Mouse (Mus musculus) T-helper 17 cell (primary cell): ENCODE results near the gene Col23a1.

ENCODE experiments used
- in situ Hi-C, 2 experiments: fragments of 300-600 bp; cut with MboI, MseI; formaldehyde crosslinking; loops; 1 replicate in 1 of 2; 2 replicates in 1 of 2; pipeline ENCODE4 v1.15.1; 2025; ENCODE audit warnings: high pct_unique_total_duplicates in 2 of 2

The Col23a1 gene

GRCm38 (mm10) chr11:51582713-51583112, 293.0 kb downstream of the Col23a1 start:
- in situ Hi-C loops: no loop called here

DNA sequence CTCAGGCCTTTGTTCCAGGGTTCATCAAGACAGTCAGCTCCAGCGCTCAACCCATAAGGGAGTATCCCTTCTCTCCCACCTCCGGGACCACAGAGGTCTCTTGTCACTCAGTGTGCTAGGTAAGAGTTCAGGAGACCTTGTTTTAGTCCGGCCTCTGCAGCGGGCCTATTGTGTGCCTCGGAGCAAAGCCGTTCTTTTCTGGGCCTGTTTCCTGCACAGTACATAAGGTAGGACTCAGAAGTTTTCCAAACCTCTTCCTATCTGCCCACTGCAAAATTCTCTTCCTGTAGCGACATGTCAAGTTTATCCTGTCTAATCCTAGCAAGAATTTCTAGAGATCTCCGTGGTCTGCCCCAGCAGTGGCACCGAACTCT, 294.3 kb downstream of the Col23a1 start:
- in situ Hi-C loops: no loop called here

DNA sequence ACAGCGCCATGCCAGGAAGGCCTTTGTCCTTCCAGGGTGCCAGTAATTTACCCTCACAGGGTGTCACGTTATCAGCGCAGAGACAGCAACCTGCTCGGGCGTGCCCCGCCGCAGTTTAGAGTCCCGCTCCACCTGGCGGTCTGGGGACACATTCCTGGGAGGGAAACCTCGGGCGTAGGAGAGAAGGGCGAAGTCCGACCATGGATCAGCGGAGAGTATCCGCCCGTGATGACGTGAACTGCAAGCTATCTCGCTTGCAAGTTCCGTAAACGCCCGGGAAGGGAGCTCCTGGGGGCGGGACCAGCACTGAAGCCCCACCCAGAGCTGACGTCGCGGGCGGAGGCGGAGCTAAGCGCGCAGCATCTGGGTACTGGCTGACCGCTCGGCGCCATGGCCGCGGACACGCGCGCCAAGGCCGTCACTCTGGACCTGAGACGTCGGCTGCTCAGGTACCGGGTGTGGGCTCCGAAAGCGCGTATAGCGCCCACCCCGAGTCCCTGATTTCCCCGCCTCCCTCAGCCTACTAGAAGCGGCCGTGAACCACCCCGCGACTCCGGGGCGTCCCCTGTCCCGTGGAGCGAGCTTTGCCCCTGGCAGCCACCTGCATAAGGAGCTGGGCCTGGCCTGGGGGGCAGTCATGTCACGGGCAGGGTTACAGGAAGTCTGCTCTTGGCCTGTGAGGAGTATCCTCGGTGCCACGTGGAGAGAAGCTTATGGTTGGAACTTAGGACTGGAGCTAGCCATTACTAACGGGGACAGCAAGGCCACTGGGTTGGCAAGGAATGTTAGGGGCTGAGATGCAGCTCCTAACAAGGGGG, 294.9 kb downstream of the Col23a1 start, which contains the start of gene Phykpl:
Gene Phykpl (plus strand): TSS at position 327 of the 818 bp plus-strand sequence.
- in situ Hi-C loops: no loop called here

- in situ Hi-C loops: no loop called here
Observed at GRCm38 (mm10) chr11:51585608-51586252, 296.0 kb downstream of the Col23a1 start.

- in situ Hi-C loops: no loop called here
Observed at GRCm38 (mm10) chr11:51586411-51586810, 296.7 kb downstream of the Col23a1 start.

DNA sequence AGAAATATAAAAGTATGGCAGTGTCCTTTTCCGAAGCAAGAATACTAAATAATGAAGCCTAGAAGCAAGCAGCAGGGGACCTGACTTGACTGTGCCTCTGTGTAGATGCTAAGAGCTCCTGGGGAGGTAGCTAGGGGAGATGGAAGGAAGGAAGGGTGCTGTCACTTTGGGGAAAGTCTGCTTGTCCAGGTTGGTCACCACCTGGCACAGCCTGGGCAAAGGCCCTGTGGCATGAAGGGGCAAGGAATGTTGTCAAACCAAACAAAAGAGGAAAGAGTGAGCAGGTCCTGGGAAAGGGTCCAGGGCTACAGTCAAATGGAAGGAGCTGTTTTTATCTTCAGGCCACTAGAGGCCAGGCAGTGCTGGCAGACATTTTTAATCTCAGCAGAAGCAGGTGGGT, 297.3 kb downstream of the Col23a1 start:
- in situ Hi-C loops: no loop called here

GRCm38 (mm10) chr11:51588833-51589232, 299.1 kb downstream of the Col23a1 start:
- in situ Hi-C loops: no loop called here

DNA sequence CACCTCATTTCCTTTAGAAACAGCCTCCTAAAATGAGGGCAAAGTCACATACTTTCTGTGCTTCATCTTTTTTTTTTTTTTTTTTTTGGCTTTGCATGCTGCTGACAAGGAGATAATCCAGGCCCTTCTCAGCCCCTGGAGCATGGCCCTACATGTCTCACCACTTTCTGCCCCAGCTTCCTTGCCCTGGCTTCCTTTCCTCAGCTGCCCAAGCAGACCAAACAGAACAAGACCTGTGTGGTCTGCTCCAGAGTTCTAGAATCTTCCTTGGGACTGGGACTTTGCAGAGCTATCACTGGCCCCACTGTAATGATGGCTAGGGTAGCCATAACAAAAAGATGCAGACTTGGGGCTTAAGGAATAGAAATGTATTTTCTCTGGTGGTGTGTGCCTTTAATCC, 300.3 kb downstream of the Col23a1 start:
- in situ Hi-C loops: no loop called here

GRCm38 (mm10) chr11:51591168-51591567, 301.4 kb downstream of the Col23a1 start:
- in situ Hi-C loops: no loop called here

DNA sequence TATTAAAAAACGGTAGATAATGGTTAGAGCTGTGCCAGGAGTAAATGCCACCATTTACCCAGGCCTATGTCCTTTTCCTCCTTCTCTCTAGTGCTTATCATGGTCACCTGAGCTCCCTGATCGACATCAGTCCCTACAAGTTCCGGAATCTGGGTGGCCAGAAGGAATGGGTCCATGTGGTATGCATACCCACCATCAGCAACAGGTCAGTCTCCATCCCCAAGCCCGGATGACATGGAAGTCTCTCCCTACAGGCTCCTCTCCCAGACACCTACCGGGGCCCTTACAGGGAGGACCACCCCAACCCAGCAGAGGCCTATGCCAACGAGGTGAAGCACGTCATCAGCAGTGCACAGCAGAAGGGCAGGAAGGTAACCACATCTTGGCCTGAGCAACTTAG, 302.2 kb downstream of the Col23a1 start:
- in situ Hi-C loops: no loop called here

DNA sequence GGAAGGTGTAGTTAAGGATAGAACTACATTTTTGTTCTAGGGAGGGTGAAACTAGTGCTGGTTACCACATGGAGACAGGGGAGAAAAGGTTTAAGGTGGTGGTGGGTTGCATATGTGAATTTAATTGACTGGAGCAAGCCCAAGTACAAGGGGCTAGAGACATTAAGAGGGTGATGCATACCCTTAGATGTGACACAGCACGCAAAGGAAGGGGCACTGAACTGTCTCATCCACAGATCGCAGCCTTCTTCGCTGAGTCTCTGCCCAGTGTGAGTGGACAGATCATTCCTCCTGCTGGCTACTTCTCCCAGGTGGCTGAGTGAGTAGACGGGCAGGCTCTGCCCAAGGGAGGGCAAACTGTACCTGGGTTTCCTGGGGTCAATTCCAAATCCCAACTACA, 303.6 kb downstream of the Col23a1 start:
- in situ Hi-C loops: no loop called here

DNA sequence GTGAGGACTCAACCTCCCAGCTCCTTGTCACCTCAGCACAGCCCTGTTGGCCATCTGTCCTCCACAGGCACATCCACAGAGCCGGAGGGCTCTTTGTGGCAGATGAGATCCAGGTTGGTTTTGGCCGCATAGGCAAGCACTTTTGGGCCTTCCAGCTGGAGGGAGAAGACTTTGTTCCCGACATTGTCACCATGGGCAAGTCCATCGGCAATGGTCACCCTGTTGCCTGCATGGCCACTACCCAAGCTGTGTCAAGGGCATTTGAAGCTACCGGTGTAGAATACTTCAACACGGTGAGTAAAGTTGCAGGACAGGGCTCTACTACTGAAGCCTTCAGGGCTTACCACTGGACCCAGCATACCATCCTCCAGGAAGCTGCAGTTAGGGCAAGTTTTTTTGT, 304.1 kb downstream of the Col23a1 start:
- in situ Hi-C loops: no loop called here

DNA sequence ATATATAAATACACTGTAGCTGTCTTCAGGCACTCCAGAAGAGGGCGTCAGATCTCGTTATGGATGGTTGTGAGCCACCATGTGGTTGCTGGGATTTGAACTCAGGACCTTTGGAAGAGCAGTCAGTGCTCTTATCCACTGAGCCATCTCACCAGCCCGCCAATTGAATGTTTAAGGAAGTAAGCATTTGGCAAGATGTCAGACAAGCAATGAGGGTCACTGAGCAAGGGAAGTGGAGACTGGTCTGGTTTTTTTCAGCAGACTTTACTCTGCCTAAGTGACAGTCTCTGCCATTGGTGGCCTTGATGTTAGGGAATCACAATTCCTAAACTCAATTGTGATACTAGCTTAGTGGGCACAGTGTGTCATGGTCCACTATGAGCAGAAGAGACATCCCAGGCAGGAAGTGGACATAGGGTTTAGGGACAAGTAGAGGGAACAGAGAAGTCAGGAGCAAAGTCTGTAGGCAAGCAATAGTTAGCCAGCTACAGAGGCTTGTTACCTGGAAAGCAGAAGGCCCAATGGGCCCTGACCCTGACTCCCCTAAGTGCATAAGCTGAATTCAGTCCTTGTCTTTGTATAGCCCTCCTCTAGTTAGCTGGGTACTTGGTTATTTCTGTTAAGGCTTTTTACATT, 305.1 kb downstream of the Col23a1 start:
- in situ Hi-C loops: no loop called here

DNA sequence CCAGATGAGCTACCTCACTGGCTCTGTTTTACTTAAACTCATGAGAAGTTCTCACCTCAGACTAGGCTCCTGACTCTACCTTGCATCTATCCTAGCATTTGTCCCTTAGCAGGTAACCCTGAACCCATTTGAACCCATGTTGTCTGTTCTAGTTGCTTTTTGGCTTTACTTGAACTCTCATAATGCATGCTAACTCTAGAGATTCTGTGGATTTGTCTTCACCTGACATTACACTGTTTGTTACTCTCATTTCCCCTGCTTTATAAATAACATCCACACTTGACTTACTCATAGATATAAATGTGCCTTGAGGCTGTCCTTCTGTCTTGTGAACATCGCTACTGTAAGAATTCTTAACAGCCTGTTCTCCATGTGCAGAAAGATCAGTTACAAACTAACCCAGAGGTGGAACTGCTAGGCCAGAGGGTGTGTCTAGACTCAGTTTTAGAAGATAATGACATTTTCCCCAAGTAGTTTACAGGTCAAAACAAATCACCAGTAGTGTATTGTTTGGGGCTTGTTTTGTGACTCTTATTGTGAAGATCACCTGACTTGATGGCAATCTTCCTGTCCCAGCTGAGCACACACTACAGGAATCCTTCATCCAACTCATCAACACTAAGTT, 305.9 kb downstream of the Col23a1 start:
- in situ Hi-C loops: no loop called here

DNA sequence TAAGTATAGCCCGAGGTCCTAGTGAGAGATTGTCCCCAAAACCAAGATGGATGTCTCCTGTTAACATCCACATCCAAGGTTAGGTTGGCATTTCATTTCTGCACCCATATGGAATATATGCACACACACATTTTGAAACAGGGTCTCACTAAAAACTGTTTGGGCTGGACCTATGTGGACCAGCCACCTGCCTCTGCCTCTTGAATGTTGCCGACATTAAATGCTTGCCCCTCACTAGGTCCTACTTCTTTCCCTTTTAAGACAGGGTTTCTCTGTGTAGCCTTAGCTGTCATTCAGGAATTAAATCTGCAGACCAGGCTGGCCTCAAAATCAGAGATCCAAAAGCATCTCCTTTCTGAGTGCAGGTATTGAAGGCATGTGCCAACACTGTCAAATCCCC, 307.8 kb downstream of the Col23a1 start:
- in situ Hi-C loops: no loop called here

DNA sequence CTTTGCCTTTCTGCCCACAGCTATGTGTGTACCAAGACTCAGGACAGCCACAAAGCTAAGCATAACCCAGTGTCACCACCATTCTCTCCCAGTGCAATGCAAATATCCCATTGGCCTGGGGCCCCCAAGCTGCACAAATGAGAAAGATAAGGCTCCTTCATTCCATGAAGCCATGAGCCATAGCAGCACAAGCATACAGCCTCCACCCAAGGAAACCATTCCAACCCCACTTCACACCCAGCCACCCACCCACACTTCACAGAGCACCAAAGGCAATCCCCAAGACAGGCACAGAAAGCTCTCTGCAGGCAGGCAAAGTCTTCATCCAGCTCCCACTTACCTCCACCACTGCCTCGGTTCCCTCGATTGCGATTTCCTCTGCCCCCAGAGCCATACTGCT, 312.5 kb downstream of the Col23a1 start:
- in situ Hi-C loops: no loop called here

DNA sequence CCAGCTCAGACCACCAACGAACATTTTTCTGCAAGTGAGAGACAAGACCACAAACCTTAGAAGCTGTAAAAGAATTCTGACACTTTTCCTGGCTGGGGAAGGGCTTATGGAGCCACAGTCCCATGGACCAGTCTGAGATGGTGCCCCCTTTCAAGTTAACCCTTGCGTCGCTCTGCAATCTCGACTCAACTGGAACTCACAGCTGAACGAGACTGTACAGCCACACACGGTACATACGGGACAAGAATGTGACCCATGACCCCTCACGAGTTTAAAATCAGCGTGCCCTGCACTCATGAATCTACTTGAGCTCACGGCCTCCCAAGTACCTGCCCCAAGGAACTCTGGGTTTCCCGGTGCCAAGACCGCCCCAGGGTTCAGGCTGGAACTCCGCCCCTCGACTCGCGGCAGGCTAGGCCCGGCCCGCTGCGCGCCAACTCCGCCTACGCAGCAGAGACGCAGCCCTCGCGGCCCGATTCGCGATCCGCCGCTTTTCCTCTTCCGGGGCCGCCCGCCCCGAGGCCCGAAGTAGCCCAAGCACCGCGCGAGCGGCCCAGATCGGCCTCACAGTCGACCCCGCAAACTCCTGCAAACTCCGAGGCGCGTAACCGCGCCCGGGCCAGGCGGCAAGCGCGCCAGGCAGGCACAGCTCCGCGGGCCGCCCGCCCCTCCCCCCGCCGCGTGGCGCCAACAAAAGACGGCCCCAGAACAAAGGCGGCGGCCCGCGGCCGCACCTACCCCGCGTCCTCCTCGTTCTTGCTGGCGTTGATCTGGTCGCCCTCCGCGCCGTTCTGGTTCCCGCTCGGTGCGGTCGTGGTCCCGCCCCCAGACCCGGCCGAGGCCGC, 316.1 kb downstream of the Col23a1 start:
- in situ Hi-C loops: no loop called here

DNA sequence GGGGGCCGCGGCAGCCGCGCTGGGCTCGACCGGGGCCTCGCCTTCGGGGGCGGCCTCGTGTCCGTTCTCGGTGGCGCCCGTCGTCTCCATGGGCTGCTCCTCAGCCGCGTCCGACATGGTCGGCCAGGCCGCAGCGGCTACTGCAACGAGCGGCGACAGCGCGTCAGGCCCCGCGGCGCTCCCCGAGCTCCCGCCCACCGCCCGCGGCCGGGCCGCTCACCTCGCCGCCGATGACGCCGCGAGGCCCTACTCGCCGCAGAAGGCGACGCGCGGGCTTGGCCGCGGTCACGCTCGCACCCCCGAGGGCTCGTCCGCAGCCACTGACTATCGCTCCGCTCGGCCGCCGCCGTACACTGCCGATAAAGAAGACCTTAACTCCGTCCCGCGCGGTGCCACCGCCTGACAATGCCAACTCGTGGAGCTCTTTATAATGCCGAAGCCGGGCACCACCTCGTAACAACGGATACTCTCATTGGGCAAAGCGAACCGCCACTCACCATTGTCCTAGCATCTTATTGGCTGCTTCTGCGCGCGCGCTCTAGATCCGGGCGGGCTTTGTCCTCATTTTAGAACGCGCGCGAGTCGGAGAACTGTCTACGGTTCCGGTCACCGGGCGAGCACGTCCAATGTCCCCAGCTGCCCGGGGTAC, 316.9 kb downstream of the Col23a1 start, which contains the start of gene Hnrnpab:
Gene Hnrnpab (minus strand): TSS at position 401 of the 649 bp plus-strand sequence.
- in situ Hi-C loops: no loop called here

- in situ Hi-C loops: no loop called here
Observed at GRCm38 (mm10) chr11:51607096-51607738, 317.5 kb downstream of the Col23a1 start.

- in situ Hi-C loops: no loop called here
Observed at GRCm38 (mm10) chr11:51609266-51609909, 319.7 kb downstream of the Col23a1 start.
